Mouse (Mus musculus) liver, embryonic 12.5 days (tissue): ENCODE data around the gene Ksr2. TPM values are rescaled to one million over a fixed set of nuclear protein-coding genes. Genes with fewer than 3 reads are reported as not detected.

ENCODE experiments used
- ATAC-seq: fragments of 200-750 bp; cut with Nextera tagmentation; 2 replicates; pipeline ENCODE4 v1.8.0; 2017; ENCODE audit warnings: moderate number of reproducible peaks, mild to moderate bottlenecking, moderate library complexity
- H3K27ac ChIP-seq: fragments of 300-500 bp; sonication (generic); 2 replicates; pipeline ENCODE4 v1.5.1; 2016; ENCODE audit warnings: mild to moderate bottlenecking
- H3K27me3 ChIP-seq: fragments of 300-500 bp; sonication (generic); replicated peaks from 2 replicates; pipeline ENCODE4 v1.6.1; 2016; ENCODE audit warnings: mild to moderate bottlenecking, moderate library complexity
- H3K36me3 ChIP-seq: fragments of 300-500 bp; sonication (generic); 2 replicates; pipeline ENCODE4 v1.6.1; 2016; ENCODE audit warnings: mild to moderate bottlenecking, moderate library complexity
- H3K4me1 ChIP-seq: fragments of 300-500 bp; sonication (generic); 2 replicates; pipeline ENCODE4 v1.6.1; 2016
- H3K4me2 ChIP-seq: fragments of 300-500 bp; sonication (generic); 2 replicates; pipeline ENCODE4 v1.6.1; 2016; ENCODE audit warnings: mild to moderate bottlenecking, moderate library complexity
- H3K4me3 ChIP-seq: fragments of 300-500 bp; sonication (generic); 2 replicates; pipeline ENCODE4 v1.5.1; 2016; ENCODE audit warnings: mild to moderate bottlenecking, moderate library complexity
- H3K9ac ChIP-seq: fragments of 300-500 bp; sonication (generic); 2 replicates; pipeline ENCODE4 v1.6.1; 2016; ENCODE audit warnings: mild to moderate bottlenecking, moderate library complexity
- H3K9me3 ChIP-seq: fragments of 300-500 bp; sonication (generic); replicated peaks from 2 replicates; pipeline ENCODE4 v1.6.1; 2016; ENCODE audit warnings: mild to moderate bottlenecking, moderate library complexity
- WGBS: fragments of 180-500 bp; shearing (Covaris S2); methylation state at CpG from one replicate; pipeline ENCODE4 v1.1.7; 2016; ENCODE audit not compliant: insufficient replicate concordance; 5-methylcytosine and 5-hydroxymethylcytosine counted together
- polyA plus RNA-seq: library from polyadenylated mRNA; unstranded; fragments of >200 nt; fragmentation: Nextera tagmentation; extraction: Ambion mirVana; gene quantifications from 2 replicates; pipeline ENCODE4 v1.2.1, GENCODE M21; 2016

Gene Ksr2
- polyA plus RNA-seq, 1 experiment from 2014 or later: not detected

DNA sequence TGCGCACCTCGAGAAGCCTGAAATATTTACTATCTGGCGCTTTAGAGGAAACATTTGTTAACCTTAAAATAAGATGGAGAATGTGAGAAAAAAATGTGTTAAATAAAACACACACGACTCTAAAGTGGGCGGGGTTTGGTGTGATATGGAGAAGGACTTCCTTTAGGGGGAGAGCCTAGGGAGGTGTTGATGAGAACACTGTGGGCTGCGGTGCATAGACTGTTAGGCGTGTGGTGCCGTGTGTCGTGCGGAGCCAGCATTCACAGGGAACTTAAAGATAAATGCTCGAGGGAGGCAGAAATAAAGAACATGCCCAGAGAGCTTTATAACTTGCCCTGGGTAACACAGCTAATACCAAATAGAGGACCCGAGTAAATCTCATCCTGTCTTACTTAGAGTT lies 101.6 kb downstream of the Ksr2 start:
- WGBS: 64% methylated on average over 12 of the region's 12 CpGs
- Histone ChIP-seq H3K27me3 (no peaks in the 10 kb centered on the region), H3K27ac (no peak overlapping the region), H3K9me3 (no peaks in the 10 kb centered on the region), H3K4me1 (peaks cover 9% of the 10 kb centered on the region; the same call in 1 of the 2 replicates), H3K4me2 (no peak overlapping the region), H3K36me3 (no peaks in the 10 kb centered on the region), H3K4me3 (no peak overlapping the region), H3K9ac (no peak overlapping the region)
- ATAC-seq: no peak

DNA sequence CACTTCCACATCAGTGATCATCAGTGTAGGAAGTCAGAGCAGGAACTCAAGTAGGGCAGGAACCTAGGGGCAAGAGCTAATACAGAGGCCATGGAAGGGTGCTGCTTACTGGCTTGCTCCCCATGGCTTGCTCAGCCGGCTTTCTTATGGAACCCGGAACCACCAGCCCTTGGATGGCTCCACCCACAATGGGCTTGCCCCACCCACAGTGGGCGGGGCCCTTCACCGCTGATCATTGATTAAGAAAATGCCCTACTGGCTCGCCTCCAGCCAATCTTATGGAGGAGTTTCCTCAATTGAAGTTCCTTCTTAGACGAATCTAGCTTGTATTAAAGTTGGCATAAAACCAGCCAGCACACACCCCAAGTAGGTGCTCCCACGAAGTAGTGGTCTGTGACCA lies 102.1 kb downstream of the Ksr2 start:
- H3K27ac ChIP-seq: no peak overlapping the region
- 53% methylated on average over 7 of the region's 7 CpGs for WGBS
- no peak overlapping the region for H3K4me3 ChIP-seq
- no peaks in the 10 kb centered on the region for H3K9me3 ChIP-seq
- H3K4me1 ChIP-seq: peaks cover 6% of the 10 kb centered on the region; the same call in 1 of the 2 replicates
- no peak overlapping the region for H3K9ac ChIP-seq
- H3K36me3 ChIP-seq: no peaks in the 10 kb centered on the region
- no peak for ATAC-seq
- no peaks in the 10 kb centered on the region for H3K27me3 ChIP-seq
- no peak overlapping the region for H3K4me2 ChIP-seq

DNA sequence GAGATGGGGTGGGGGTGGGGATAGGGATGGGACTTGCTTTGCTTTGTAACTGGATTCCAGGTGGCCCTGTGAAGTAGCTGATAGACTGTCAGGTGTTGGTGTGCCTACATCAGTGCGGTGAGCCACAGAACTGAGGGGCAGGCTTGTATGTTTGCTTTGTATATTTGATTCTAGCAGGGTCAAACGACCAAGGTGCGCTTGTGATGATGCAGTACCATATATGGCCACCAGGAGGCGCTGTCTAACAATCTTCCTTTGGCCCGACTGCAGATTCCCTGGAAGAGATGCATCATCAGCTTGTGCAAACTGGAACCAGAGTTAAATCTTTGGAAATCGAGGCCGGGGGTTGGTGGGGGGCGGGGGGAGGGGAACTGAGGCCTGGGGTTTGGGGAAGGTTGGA lies 102.8 kb downstream of the Ksr2 start:
- WGBS: 5% methylated on average over 8 of the region's 8 CpGs
- ATAC-seq: no peak
- H3K4me1 ChIP-seq: no peaks in the 10 kb centered on the region
- no peaks in the 10 kb centered on the region for H3K36me3 ChIP-seq
- H3K9ac ChIP-seq: no peak overlapping the region
- H3K27me3 ChIP-seq: no peaks in the 10 kb centered on the region
- no peak overlapping the region for H3K4me2 ChIP-seq
- H3K9me3 ChIP-seq: no peaks in the 10 kb centered on the region
- H3K4me3 ChIP-seq: no peak overlapping the region
- H3K27ac ChIP-seq: no peak overlapping the region

DNA sequence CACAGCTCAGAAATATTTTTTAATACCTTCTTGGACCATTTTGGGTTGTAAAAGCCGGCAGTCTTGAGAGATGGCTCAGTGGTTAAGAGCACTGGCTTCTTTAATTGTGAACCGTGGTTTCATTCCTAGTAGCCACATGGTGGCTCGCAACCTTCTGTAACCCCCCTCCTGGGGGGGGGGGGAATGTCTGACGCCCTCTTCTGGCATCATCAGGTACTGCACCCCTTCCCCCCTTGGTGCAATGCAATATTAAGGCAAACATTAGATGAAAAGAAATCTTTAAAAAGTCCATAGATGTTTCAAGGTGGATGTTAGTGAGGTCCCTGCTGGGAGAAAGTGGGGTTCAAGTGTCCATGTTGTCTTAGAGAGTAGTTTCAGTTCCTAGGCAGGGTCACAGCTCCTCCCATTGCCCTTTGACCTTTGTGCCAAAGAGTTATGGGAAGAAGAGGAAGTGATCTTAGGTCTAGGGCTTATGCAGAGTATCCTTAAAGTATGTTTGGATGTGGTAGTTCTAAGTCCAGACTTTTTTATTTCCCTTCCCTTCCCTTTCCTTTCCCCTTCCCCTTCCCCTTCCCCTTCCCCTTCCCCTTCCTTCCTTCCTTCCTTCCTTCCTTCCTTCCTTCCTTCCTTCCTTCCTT lies 106.2 kb downstream of the Ksr2 start:
- ATAC-seq: no peak
- WGBS: 30% methylated on average over 4 of the region's 4 CpGs
- H3K9ac ChIP-seq: no peak overlapping the region

DNA sequence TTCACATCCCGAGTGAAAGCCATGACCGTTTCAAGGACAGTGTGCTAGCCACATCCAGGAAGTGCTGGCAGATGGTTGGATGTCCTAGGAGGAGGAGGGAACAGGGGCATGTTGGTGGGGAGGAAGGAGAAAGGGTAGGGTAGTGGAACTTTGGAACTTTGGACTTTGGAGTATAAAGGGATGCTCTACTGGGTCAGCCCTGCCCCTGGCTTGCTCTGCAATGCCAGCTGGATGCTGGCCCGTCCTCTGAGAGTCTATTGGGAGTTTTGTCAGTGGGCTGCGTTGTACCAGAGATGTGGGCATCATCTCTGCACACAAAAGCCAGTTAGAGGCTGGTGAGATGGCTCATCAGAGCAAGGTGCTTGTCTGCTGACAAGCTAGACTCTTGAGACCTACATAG lies 107.4 kb downstream of the Ksr2 start:
- no peaks in the 10 kb centered on the region for H3K4me1 ChIP-seq
- no peaks in the 10 kb centered on the region; the same call in 1 of the 2 replicates for H3K27me3 ChIP-seq
- no peak for ATAC-seq
- WGBS: 41% methylated on average over 4 of the region's 4 CpGs
- H3K36me3 ChIP-seq: no peaks in the 10 kb centered on the region
- H3K9me3 ChIP-seq: no peaks in the 10 kb centered on the region
- no peak overlapping the region for H3K27ac ChIP-seq
- H3K4me2 ChIP-seq: no peak overlapping the region
- no peak overlapping the region for H3K9ac ChIP-seq
- no peak overlapping the region for H3K4me3 ChIP-seq

More for the DNA sequence above, 106.2 kb downstream of the Ksr2 start:
- no peaks in the 10 kb centered on the region for H3K9me3 ChIP-seq
- H3K36me3 ChIP-seq: no peaks in the 10 kb centered on the region
- no peak overlapping the region for H3K4me2 ChIP-seq
- H3K27ac ChIP-seq: no peak overlapping the region
- no peaks in the 10 kb centered on the region for H3K4me1 ChIP-seq
- H3K4me3 ChIP-seq: no peak overlapping the region
- H3K27me3 ChIP-seq: no peaks in the 10 kb centered on the region; the same call in 1 of the 2 replicates

DNA sequence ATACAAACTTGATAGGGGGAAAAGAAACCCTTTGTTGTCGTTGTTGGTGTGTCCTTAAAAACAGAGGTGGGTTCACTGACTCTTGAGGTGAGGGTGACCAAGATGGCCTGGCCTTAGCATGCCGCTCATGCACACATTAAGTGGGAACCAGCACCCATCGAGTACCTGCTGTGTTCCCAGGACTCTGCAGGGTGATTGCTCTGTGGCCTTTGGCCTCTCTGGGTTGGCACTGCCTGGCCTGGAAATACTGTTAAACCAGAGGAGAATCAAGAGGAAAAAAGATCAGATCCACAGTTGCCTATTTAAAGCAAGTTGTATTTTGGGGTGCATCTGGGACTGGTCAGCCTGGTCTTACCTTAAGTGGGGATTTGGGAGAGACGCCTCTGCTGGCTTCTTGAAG lies 107.9 kb downstream of the Ksr2 start:
- Histone ChIP-seq H3K4me1 (no peaks in the 10 kb centered on the region), H3K27ac (no peak overlapping the region), H3K9ac (no peak overlapping the region), H3K4me2 (no peak overlapping the region), H3K36me3 (no peaks in the 10 kb centered on the region), H3K4me3 (no peak overlapping the region), H3K27me3 (no peaks in the 10 kb centered on the region; the same call in 1 of the 2 replicates), H3K9me3 (no peaks in the 10 kb centered on the region)
- no peak for ATAC-seq
- 64% methylated on average over 4 of the region's 4 CpGs for WGBS

DNA sequence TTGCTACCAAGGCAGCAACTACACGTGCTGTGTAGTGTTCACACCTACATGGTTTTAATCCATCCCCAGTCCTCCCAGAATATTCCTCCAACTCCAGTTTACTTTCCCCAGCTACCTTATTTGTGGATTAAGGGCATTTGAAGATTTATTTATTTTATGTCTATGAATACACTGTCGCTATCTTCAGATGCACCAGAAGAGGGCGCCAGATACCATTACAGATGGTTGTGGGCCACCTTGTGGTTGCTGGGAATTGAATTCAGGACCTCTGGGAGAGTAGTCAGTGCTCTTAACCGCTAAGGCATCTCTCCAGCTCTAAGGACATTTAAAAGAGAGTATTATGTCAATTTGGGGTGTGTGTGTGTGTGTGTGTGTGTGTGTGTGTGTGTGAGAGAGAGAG lies 108.7 kb downstream of the Ksr2 start:
- Histone ChIP-seq H3K36me3 (no peaks in the 10 kb centered on the region), H3K9ac (no peak overlapping the region), H3K4me1 (no peaks in the 10 kb centered on the region), H3K9me3 (no peaks in the 10 kb centered on the region), H3K27ac (no peak overlapping the region), H3K4me2 (no peak overlapping the region), H3K27me3 (no peaks in the 10 kb centered on the region; the same call in 1 of the 2 replicates), H3K4me3 (no peak overlapping the region)
- 53% methylated on average over 4 of the region's 4 CpGs for WGBS
- no peak for ATAC-seq

DNA sequence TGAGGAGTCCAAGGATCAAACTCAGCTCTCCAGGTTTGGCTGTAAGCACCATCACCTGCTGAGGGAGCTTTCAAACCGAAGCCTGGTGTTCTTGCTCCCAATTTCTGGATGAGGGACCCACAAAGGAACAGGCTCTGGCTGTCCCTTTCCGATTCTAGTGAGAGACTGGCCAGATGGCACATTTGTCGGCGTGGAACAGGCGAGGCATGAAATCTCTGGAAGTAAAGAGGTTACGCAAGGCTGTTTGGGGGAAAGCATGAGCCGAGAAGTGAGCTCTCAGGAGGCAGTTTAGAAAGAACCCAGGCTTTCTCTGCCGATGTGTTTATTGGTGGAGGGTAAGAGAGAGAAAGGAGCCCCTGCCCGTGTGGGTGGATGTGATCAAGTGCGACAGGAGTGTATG lies 109.2 kb downstream of the Ksr2 start:
- H3K4me3 ChIP-seq: no peak overlapping the region
- no peak overlapping the region for H3K4me2 ChIP-seq
- H3K36me3 ChIP-seq: no peaks in the 10 kb centered on the region
- no peaks in the 10 kb centered on the region for H3K4me1 ChIP-seq
- H3K9ac ChIP-seq: no peak overlapping the region
- WGBS: 72% methylated on average over 10 of the region's 10 CpGs
- H3K9me3 ChIP-seq: no peaks in the 10 kb centered on the region
- H3K27me3 ChIP-seq: no peaks in the 10 kb centered on the region; the same call in 1 of the 2 replicates
- H3K27ac ChIP-seq: no peak overlapping the region
- no peak for ATAC-seq

DNA sequence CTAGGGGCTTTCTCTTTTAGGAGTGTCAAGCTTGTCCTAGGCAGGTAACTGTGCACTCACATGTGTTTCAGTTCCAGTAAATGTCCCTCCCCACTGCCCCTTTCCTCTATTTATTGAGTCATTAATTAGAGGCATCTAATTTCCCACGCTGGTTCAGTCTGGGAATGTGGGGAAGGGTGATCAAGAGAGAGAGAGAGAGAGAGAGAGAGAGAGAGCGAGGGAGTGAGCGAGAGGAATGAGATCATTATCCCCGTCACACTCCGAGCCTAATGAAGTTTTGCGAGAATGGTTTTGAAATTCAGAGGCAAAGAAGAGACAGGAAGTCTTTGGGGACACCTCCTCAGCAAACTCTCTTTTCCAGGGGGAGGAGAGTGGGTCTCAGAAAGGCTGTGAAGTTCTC lies 117.2 kb downstream of the Ksr2 start:
- Histone ChIP-seq H3K9ac (no peak overlapping the region), H3K4me1 (no peaks in the 10 kb centered on the region), H3K9me3 (no peaks in the 10 kb centered on the region), H3K36me3 (no peaks in the 10 kb centered on the region), H3K27ac (no peak overlapping the region), H3K27me3 (peaks cover 40% of the 10 kb centered on the region), H3K4me2 (no peak overlapping the region), H3K4me3 (no peak overlapping the region)
- ATAC-seq: no peak
- WGBS: 57% methylated on average over 6 of the region's 6 CpGs

DNA sequence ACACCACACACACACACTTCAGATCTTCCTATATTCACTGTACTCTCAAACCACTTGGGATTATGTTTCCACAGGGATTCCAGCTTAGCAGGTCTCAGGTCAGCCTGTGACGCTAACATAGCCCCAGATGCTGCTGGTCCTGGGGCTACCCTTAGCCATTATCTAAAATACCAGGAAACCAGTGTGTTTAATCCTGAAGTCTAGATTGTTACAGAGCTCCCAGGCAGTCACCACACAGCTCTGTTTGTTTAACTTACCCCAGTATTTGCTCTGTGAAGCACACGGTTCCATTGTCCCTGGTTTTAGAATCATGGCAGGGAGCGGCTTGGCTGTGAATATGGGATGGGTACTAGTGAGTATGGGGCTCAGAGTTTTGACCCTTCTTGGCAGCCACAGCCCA lies 125.4 kb downstream of the Ksr2 start:
- Histone ChIP-seq H3K36me3 (no peaks in the 10 kb centered on the region), H3K4me3 (no peak overlapping the region), H3K4me1 (no peaks in the 10 kb centered on the region), H3K27ac (no peak overlapping the region), H3K9ac (no peak overlapping the region), H3K27me3 (peaks cover 9% of the 10 kb centered on the region), H3K9me3 (0 out of 2 replicates have a peak, but pooled peaks cover 4% of the 10 kb centered on the region), H3K4me2 (no peak overlapping the region)
- 66% methylated on average over 3 of the region's 3 CpGs for WGBS
- ATAC-seq: no peak

DNA sequence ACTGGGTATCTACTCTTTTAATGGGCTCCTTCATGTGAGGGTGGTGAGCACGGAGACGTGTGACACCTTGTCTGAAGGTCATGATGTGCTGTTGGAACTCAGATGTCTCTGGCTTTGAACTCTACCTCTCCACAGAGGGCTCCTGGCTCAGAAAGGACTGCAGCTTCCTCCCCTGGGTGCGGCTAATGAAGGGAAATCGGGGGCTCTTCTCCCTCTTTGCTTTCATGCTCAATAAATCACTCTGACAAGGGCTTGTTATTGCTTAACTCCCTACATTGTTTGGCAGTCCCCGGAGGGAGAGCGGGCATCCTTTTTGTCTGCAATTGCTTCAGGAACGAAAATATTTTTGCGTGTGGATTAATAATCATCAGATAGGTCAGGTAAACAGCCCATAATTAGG lies 127.9 kb downstream of the Ksr2 start:
- 57% methylated on average over 8 of the region's 8 CpGs for WGBS
- Histone ChIP-seq H3K4me3 (no peak overlapping the region), H3K4me2 (no peak overlapping the region), H3K9me3 (0 out of 2 replicates have a peak, but pooled peaks cover 4% of the 10 kb centered on the region), H3K36me3 (no peaks in the 10 kb centered on the region), H3K9ac (no peak overlapping the region), H3K27me3 (no peaks in the 10 kb centered on the region), H3K27ac (no peak overlapping the region), H3K4me1 (no peaks in the 10 kb centered on the region)
- ATAC-seq: no peak

DNA sequence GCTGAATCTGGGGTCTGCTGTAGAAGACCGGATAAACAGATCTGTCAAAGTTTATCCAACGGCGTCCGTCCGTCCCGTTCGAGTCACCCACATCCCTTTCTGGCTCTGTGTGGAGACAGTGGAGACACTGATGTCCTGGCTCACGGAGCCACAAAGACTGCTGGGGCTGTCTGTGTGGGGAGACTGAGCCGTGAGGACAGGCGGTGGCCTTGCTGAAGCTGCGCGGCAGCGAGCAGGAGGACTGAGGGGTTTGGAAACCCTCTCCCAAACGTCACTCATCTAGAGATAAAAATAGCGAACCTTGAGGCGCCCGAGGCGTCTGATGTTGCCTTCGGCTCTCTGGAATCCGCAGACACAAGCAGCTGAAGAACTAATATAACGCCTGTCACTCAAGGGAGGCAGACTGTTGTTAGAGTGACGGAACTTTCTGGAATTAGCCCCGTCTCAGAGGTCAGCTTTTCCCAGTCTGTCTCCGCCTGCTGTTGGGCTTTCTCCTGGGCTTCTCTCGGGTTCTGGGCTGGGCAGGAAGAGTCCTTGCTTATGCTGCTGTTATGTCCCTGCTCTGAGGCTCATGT lies 133.0 kb downstream of the Ksr2 start:
- Histone ChIP-seq H3K27ac (no peak overlapping the region), H3K9ac (no peak overlapping the region), H3K36me3 (no peaks in the 10 kb centered on the region), H3K27me3 (no peaks in the 10 kb centered on the region), H3K9me3 (peaks cover 7% of the 10 kb centered on the region; the same call in 1 of the 2 replicates), H3K4me2 (no peak overlapping the region), H3K4me1 (no peaks in the 10 kb centered on the region), H3K4me3 (no peak overlapping the region)
- ATAC-seq: no peak
- WGBS: 68% methylated on average over 25 of the region's 25 CpGs

DNA sequence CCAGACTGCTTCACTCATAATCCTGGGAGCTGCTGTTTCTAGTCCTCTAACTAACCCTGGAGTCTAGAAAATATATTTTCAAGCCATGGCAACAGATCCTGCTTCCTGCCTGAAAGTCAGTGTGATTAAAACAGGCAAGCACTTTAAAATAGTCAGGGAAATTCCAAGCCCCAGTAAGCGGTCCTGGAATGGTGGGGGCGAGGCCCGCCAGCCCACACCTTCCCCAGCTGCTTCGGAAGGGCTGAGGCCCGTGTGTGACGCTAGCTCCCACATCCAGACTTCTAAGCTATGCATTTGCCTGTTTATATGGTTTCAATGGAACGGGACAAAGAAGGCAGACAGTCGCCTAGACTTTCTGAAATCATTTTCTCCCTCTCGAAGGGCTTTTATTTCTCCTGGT lies 137.2 kb downstream of the Ksr2 start:
- no peak overlapping the region for H3K9ac ChIP-seq
- ATAC-seq: no peak
- 69% methylated on average over 9 of the region's 9 CpGs for WGBS

More for the DNA sequence above, 137.2 kb downstream of the Ksr2 start:
- H3K36me3 ChIP-seq: no peaks in the 10 kb centered on the region
- H3K4me3 ChIP-seq: no peak overlapping the region
- no peaks in the 10 kb centered on the region for H3K27me3 ChIP-seq
- H3K4me1 ChIP-seq: no peaks in the 10 kb centered on the region
- H3K4me2 ChIP-seq: no peak overlapping the region
- H3K27ac ChIP-seq: no peak overlapping the region
- H3K9me3 ChIP-seq: peaks cover 14% of the 10 kb centered on the region
